Mouse (Mus musculus) spleen, adult 2 months (tissue): Measurements from ENCODE around the gene Prkg1.

Experiments
- CTCF ChIP-seq: fragments of 200-500 bp; IDR thresholded peaks from 2 replicates; pipeline ENCODE4 v1.5.1; 2011; ENCODE audit warnings: mild to moderate bottlenecking, inconsistent platforms; ENCODE audit not compliant: insufficient read depth, insufficient read length, insufficient replicate concordance; ENCODE audit errors: extremely low read depth
- POLR2A ChIP-seq: fragments of 200-500 bp; IDR thresholded peaks from 2 replicates; pipeline ENCODE4 v1.6.1; 2011; ENCODE audit warnings: low read depth, low read length, inconsistent platforms

DNA sequence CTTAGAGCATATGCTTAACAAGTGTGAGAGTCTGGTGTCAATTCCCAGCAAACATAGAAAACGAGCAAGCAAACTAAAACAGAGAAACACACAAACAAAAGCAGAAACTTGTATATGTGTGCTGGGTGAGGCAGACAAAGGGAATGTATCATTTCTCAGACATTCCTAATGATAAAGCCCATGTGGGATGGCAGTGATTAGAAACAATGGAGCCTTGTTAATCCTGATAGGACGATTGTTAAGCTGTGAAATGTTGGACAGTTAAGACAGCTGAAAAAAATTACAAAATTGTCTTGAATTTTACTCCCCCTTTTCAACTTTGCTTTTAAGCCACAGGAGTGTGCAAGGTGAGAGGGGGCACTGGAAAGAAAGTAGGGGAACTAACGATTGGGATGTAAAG lies 1133.8 kb downstream of the Prkg1 start:
- TF ChIP-seq CTCF (no peak), POLR2A (no peak)
